Mouse (Mus musculus): Measurements from ENCODE around the gene Gm44502. TPM values are rescaled to one million over a fixed set of nuclear protein-coding genes. Genes with fewer than 3 reads are reported as not detected.
A peak's percentile ranks its signal among the peaks of the same experiment; 100 is the strongest.

Gm44502 gene
- polyA plus RNA-seq, 1 experiment: 5.4 TPM

GRCm38 (mm10) chr15:89379429-89379828, 50.1 kb downstream of the Gm44502 start:
- Histone ChIP-seq H3K4me3 (replicated peaks; ENCODE audit: control insufficient read depth, low read depth, low read length) (no peak overlapping the region), H3K4me1 (ENCODE audit: control insufficient read depth, insufficient read depth, low read length) (no peaks in the 10 kb centered on the region), H3K27ac (ENCODE audit: control insufficient read depth, insufficient read depth, low read depth, low read length, poor library complexity) (no peak overlapping the region)
- no peak for TF ChIP-seq POLR2A (IDR thresholded peaks at IDR 0.05; ENCODE audit: borderline replicate concordance, control insufficient read depth, low read depth, low read length)
- no peak for TF ChIP-seq CTCF (IDR thresholded peaks at IDR 0.05; ENCODE audit: control insufficient read depth, insufficient read depth, low read length)
- 6% methylated on average over 10 of the region's 10 CpGs for WGBS

GRCm38 (mm10) chr15:89378831-89379401, 50.6 kb downstream of the Gm44502 start, which contains the start of gene Odf3b:
Gene Odf3b (minus strand): TSS chr15:89379282.
- TF ChIP-seq POLR2A (IDR thresholded peaks at IDR 0.05; ENCODE audit: borderline replicate concordance, control insufficient read depth, low read depth, low read length): no peak
- H3K4me1 ChIP-seq (ENCODE audit: control insufficient read depth, insufficient read depth, low read length): no peaks in the 10 kb centered on the region
- no peak within 1 kb of the TSS for H3K27ac ChIP-seq (ENCODE audit: control insufficient read depth, insufficient read depth, low read depth, low read length, poor library complexity)
- WGBS: under 1% methylated on average over 33 of the region's 33 CpGs
- peak within 1 kb of the TSS; percentile 2 for H3K4me3 ChIP-seq (replicated peaks; ENCODE audit: control insufficient read depth, low read depth, low read length)

- TF ChIP-seq CTCF (IDR thresholded peaks at IDR 0.05; ENCODE audit: control insufficient read depth, insufficient read depth, low read length): no peak
- H3K4me1 ChIP-seq (ENCODE audit: control insufficient read depth, insufficient read depth, low read length): no peaks in the 10 kb centered on the region
- peak overlapping the region; percentile 2 for H3K4me3 ChIP-seq (replicated peaks; ENCODE audit: control insufficient read depth, low read depth, low read length)
- whole genome bisulfite sequencing: 12% methylated on average over 46 of the region's 46 CpGs
- H3K27ac ChIP-seq (ENCODE audit: control insufficient read depth, insufficient read depth, low read depth, low read length, poor library complexity): no peak overlapping the region
Observed at GRCm38 (mm10) chr15:89377938-89378828, 51.3 kb downstream of the Gm44502 start.

GRCm38 (mm10) chr15:89377362-89377761, 52.1 kb downstream of the Gm44502 start:
- no peak for TF ChIP-seq POLR2A (IDR thresholded peaks at IDR 0.05; ENCODE audit: borderline replicate concordance, control insufficient read depth, low read depth, low read length)
- no peak for TF ChIP-seq CTCF (IDR thresholded peaks at IDR 0.05; ENCODE audit: control insufficient read depth, insufficient read depth, low read length)
- H3K4me3 ChIP-seq (replicated peaks; ENCODE audit: control insufficient read depth, low read depth, low read length): no peak overlapping the region
- H3K27ac ChIP-seq (ENCODE audit: control insufficient read depth, insufficient read depth, low read depth, low read length, poor library complexity): no peak overlapping the region
- 31% methylated on average over 18 of the region's 18 CpGs for WGBS
- H3K4me1 ChIP-seq (ENCODE audit: control insufficient read depth, insufficient read depth, low read length): no peaks in the 10 kb centered on the region

GRCm38 (mm10) chr15:89376957-89377356, 52.5 kb downstream of the Gm44502 start, which contains the start of gene Tymp:
Gene Tymp (minus strand): TSS chr15:89377039.
- 86% methylated on average over 16 of the region's 16 CpGs for WGBS
- H3K27ac ChIP-seq (ENCODE audit: control insufficient read depth, insufficient read depth, low read depth, low read length, poor library complexity): no peak within 1 kb of the TSS
- H3K4me1 ChIP-seq (ENCODE audit: control insufficient read depth, insufficient read depth, low read length): no peaks in the 10 kb centered on the region
- TF ChIP-seq POLR2A (IDR thresholded peaks at IDR 0.05; ENCODE audit: borderline replicate concordance, control insufficient read depth, low read depth, low read length) (no peak), CTCF (IDR thresholded peaks at IDR 0.05; ENCODE audit: control insufficient read depth, insufficient read depth, low read length) (no peak)
- no peak within 1 kb of the TSS for H3K4me3 ChIP-seq (replicated peaks; ENCODE audit: control insufficient read depth, low read depth, low read length)

GRCm38 (mm10) chr15:89376040-89376439, 53.5 kb downstream of the Gm44502 start:
- no peak overlapping the region for H3K27ac ChIP-seq (ENCODE audit: control insufficient read depth, insufficient read depth, low read depth, low read length, poor library complexity)
- H3K4me1 ChIP-seq (ENCODE audit: control insufficient read depth, insufficient read depth, low read length): no peaks in the 10 kb centered on the region
- TF ChIP-seq CTCF (IDR thresholded peaks at IDR 0.05; ENCODE audit: control insufficient read depth, insufficient read depth, low read length) (no peak), POLR2A (IDR thresholded peaks at IDR 0.05; ENCODE audit: borderline replicate concordance, control insufficient read depth, low read depth, low read length) (no peak)
- no peak overlapping the region for H3K4me3 ChIP-seq (replicated peaks; ENCODE audit: control insufficient read depth, low read depth, low read length)
- WGBS: 79% methylated on average over 7 of the region's 7 CpGs

- WGBS: 87% methylated on average over 17 of the region's 17 CpGs
- Histone ChIP-seq H3K27ac (ENCODE audit: control insufficient read depth, insufficient read depth, low read depth, low read length, poor library complexity) (no peak overlapping the region), H3K4me3 (replicated peaks; ENCODE audit: control insufficient read depth, low read depth, low read length) (no peak overlapping the region), H3K4me1 (ENCODE audit: control insufficient read depth, insufficient read depth, low read length) (no peaks in the 10 kb centered on the region)
- no peak for TF ChIP-seq POLR2A (IDR thresholded peaks at IDR 0.05; ENCODE audit: borderline replicate concordance, control insufficient read depth, low read depth, low read length)
- no peak for TF ChIP-seq CTCF (IDR thresholded peaks at IDR 0.05; ENCODE audit: control insufficient read depth, insufficient read depth, low read length)
Observed at GRCm38 (mm10) chr15:89374801-89375534, 54.5 kb downstream of the Gm44502 start.

GRCm38 (mm10) chr15:89374340-89374739, 55.2 kb downstream of the Gm44502 start:
- H3K4me3 ChIP-seq (replicated peaks; ENCODE audit: control insufficient read depth, low read depth, low read length): peak overlapping the region; percentile 94
- H3K27ac ChIP-seq (ENCODE audit: control insufficient read depth, insufficient read depth, low read depth, low read length, poor library complexity): no peak overlapping the region
- TF ChIP-seq CTCF (IDR thresholded peaks at IDR 0.05; ENCODE audit: control insufficient read depth, insufficient read depth, low read length) (no peak), POLR2A (IDR thresholded peaks at IDR 0.05; ENCODE audit: borderline replicate concordance, control insufficient read depth, low read depth, low read length) (no peak)
- 58% methylated on average over 9 of the region's 9 CpGs for WGBS
- H3K4me1 ChIP-seq (ENCODE audit: control insufficient read depth, insufficient read depth, low read length): no peaks in the 10 kb centered on the region
